Mouse (Mus musculus): ENCODE data around the gene Mmrn1.
"Not testable (repeated sequence)": the region's sequence is repeated elsewhere in the genome, so short reads cannot be mapped to it uniquely, and the experiment has no call there.

The Mmrn1 gene

DNA sequence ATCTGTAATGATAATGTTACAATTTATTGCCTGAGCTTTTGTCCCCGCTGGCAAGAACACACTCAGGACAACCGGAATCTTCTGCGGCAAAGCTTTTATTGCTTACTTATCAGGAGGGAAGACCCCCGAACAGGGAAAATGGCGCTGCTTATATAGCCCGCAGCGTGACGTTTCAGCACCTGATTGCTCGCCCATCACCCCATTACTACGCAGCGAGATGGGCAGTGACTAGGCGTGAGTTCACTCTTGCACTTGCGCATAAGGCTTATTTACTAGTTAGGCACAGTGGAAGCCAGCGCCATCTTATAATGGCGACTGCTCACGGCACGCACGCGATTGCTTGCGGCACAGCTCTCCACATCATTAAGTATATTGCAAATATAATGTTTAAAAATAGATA, at the start of gene Mmrn1:
Gene Mmrn1 (plus strand): TSS at position 301 of the 400 bp plus-strand sequence.
- not testable (repeated sequence) for DNase-seq (ENCODE audit: low read depth, low spot score)

DNA sequence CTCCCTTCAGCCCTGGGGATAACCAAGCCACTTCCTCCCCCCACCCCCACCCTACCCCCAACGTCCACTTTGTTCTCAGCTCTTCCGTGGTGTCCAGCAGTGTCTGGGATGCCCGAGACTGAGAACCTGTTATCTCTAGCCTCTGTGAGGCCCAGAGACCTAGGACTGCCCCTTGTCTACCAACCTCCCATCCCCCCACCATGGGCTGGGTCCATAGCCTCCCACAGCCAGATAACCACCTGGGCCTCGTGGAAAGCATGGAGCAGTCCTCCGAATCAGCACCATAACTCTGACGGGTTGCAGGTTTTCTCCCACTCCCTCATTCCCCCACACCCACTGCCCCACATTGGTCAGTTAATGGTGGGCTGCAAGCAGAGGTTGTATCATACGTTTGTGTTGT, 44.4 kb upstream of the Mmrn1 start:
- no peak for DNase-seq (ENCODE audit: low read depth, low spot score)

DNA sequence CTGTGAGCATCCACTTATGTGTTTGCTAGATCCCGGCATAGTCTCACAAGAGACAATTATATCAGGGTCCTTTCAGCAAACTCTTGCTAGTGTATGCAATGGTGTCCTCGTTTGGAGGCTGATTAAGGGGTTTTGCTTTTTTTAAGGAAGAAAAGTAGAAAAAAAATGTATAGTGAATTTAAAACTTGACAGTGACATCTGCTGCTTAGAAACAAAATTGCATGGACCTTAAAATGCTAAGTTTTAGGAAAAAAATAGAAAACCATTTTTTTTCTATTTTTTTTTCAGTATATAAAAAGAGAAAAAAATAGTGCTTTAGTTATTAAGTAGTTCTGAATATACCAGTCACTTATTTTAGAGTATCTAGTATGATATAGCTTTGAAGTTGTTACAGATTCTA, 43.2 kb upstream of the Mmrn1 start:
- DNase-seq (ENCODE audit: low read depth, low spot score): peak; percentile 12

DNA sequence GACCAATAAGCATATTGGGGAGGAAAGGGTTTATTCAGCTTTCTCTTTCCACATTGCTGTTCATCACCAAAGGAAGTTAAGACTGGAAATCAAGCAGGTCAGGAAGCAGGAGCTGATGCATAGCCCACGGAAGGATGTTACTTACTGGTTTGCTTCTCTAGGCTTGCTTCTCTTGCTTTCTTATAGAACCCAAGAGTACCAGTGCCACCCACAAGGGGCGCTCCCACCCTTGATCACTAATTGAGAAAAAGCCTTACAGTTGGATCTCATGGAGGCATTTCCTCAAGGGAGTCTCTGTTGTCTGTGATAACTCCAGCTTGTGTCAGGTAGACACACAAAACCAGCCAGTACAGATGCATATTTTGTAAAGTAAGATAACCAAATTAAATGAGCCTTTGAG, 17.5 kb upstream of the Mmrn1 start:
- no peak for DNase-seq (ENCODE audit: low read depth, low spot score)

DNA sequence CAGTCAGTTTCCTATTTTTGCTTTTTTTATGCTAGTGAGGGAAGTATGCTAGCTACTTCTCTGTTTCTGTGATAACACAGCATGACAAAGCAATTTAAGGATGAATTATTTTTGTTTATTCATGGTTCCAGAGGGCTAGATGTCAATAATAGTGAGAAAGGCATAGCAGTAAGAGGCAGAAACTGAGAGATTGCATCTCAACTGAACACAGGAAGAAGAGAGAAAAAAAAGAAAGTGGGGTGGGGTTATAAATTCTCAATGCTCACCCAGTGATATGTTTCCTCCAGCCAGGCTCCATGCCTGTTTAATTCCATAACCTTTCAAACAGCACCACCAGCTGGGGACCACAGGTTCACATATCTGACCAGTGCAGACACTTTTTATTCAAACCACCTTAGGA, 6.6 kb downstream of the Mmrn1 start:
- peak; percentile 55 for DNase-seq (ENCODE audit: low read depth, low spot score)

GRCm38 (mm10) chr6:60934835-60935234, 10.1 kb downstream of the Mmrn1 start:
- DNase-seq (ENCODE audit: low read depth, low spot score): peak; percentile 6

DNA sequence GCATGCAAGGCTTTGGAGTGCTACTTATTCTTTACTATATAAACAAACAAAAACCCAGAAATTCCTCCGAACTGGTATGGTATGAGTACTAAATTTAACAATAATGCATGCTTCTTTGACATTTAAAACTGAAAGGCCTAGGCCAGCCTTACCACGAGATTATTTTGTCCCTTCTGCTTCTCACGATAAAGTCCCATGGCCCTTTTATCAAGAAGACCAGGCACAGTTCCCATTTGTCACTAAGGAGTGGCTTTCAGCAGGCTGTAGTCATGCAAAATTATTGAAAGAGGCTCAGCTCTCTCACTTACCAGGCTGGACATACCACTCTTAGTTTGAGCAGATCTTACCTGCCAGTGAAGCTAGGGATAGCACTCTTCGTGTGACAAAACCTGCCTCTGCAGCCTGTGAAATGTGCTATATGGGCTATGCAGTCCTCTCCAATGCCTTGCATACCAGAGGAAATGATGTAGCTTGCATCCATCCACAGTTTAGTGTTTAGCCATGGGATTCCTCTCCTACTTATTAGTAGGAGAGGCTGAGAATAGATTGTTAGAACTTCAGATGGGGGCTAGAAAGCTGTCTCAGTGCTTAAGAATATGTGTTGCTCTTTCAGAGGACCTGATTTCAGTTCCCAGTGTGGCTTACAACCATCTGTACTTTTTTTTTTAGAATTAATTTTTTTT, 10.8 kb downstream of the Mmrn1 start:
- no peak for DNase-seq (ENCODE audit: low read depth, low spot score)

- DNase-seq (ENCODE audit: low read depth, low spot score): no peak
Measured at GRCm38 (mm10) chr6:60944178-60944577, 19.4 kb downstream of the Mmrn1 start.

DNA sequence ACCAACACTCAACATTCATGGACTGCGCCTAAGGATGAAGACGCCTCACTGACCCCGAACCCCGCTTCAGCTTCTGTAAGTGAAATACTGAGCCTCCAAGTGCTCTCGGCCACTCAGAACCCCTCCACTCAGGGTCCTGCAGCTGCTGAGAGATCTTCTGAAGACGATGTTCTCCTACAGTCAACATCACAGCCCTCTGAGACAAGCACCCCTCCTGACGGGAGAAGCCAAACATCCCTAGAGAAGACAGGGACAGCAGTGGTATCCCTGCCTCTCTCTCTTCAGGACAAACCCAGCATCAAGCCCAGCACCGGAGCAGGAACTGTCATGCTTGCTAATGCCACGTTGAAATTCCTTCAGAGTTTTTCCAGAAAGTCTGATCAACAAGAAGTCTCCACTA, 19.8 kb downstream of the Mmrn1 start:
- no peak for DNase-seq (ENCODE audit: low read depth, low spot score)

- peak; percentile 63 for DNase-seq (ENCODE audit: low read depth, low spot score)
Measured at GRCm38 (mm10) chr6:60950415-60950814, 25.6 kb downstream of the Mmrn1 start.

DNA sequence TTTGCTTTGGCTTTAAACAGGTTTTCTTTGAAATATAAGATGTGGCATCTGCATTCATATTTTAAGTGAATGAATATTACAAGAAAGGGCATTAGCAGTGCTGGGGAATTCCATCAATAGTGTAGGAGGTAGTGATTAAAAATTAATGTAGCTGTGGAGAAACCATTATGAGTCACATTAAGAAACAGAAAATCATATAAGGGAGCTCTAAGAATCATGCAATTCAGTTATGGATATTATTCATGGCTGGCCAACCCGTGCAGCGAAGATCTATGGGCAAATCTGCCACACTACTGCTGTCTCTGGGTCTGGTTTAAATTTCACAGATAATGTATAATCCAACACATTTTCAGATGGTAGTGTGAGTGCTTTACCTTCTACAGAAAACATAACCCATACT, 36.5 kb downstream of the Mmrn1 start:
- no peak for DNase-seq (ENCODE audit: low read depth, low spot score)

DNA sequence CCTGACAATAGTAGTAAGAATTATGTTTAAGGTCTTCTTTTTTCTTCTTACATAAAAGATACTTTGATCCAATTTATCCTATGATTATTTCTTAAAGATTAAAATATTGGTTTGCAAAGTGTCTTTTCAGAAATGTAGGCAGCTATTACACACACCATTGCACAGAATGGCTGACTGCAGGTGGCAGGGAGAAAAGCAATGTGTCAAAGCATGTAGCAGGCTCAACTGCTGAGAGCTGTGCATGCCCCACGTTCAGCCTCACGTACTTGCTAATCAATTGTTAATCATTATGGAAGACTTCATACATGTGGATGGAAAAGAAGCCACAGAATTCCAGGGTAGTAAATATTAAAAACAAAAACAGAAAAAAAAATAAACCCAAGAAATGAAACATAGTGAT, 37.1 kb downstream of the Mmrn1 start:
- DNase-seq (ENCODE audit: low read depth, low spot score): no peak

GRCm38 (mm10) chr6:60962668-60963067, 37.9 kb downstream of the Mmrn1 start:
- no peak for DNase-seq (ENCODE audit: low read depth, low spot score)

- peak; percentile 2 for DNase-seq (ENCODE audit: low read depth, low spot score)
Measured at GRCm38 (mm10) chr6:60963726-60964125, 39.0 kb downstream of the Mmrn1 start.

- DNase-seq (ENCODE audit: low read depth, low spot score): no peak
Measured at GRCm38 (mm10) chr6:60966931-60967330, 42.2 kb downstream of the Mmrn1 start.

DNA sequence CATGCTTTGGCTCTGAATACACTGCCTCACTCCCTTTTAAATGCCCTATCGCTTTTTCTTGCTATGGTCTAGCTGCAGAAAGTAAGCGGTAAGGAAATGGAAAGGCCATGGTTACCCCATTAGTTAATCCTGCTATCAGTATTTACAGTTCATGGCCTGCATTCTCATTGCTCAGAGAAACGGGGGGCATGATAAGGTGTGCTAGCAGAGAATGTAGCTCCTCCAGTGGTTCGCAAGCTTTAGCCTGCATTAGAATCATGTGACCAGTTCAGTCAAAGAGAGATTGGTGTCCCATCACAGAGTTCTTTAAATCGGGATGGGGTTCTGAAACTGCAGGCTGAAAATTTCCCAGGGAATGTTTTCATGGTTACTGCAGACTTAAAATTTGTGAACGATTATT, 44.6 kb downstream of the Mmrn1 start:
- no peak for DNase-seq (ENCODE audit: low read depth, low spot score)

GRCm38 (mm10) chr6:60970811-60971210, 46.0 kb downstream of the Mmrn1 start:
- DNase-seq (ENCODE audit: low read depth, low spot score): no peak

DNA sequence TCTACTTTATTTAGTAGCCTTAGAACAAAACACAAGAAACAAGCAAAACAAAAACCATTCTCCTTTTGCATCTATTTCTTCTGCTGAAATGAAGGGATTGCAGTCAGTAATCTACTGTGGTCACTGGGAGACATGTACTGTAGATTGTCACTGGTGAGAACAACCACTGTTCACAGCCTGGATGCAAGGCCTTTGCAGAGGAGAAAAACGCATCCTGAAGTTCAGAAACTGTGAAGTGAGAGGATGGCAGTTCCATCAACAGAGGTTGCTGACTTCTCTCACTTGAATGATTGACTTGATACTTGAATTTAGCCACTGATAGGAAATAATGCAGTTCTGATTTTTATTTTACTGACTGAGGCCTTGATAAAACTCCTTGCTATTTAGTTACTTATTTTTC, 53.8 kb downstream of the Mmrn1 start:
- no peak for DNase-seq (ENCODE audit: low read depth, low spot score)

GRCm38 (mm10) chr6:60979039-60979438, 54.3 kb downstream of the Mmrn1 start:
- no peak for DNase-seq (ENCODE audit: low read depth, low spot score)

DNA sequence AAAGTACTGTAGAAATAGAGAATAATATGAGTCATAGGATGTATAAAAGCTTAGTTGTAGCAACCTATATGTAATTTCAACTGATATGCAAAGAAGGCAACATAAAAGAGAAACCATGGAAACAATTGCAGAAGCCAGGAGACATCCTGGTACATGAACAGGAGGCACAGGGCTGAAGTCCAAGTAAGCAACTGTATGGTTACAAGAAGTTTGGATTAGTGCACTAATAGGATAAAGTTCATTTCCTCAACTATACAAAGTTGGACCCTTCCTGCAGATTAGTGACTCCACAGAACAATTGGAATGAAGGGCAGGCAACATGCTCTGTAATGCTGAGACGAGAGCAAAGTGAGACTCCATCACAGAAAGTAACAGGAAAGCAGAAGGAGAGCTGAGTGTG, 59.6 kb downstream of the Mmrn1 start:
- DNase-seq (ENCODE audit: low read depth, low spot score): no peak

- DNase-seq (ENCODE audit: low read depth, low spot score): peak; percentile 52
Measured at GRCm38 (mm10) chr6:60985919-60986318, 61.1 kb downstream of the Mmrn1 start.

DNA sequence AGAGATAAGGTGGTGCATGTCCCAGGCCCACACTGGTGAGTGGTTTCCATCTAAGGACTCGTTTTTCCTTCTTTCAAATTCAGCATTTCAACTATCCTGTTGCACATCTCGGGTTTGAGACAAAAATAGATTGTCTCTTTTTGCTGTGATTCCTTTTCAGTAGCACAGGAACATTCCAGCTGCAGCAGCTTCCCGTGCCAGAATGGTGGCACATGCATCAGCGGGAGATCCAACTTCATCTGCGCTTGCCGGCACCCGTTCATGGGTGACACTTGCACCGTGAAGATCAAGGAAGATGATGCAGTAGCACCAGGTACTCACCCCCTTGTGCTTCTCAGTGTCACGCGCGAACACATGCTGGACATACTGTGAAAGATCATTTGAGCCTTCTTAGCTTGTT, 62.1 kb downstream of the Mmrn1 start:
- peak; percentile 35 for DNase-seq (ENCODE audit: low read depth, low spot score)

- no peak for DNase-seq (ENCODE audit: low read depth, low spot score)
Measured at GRCm38 (mm10) chr6:60987804-60988203, 63.0 kb downstream of the Mmrn1 start.

- no peak for DNase-seq (ENCODE audit: low read depth, low spot score)
Measured at GRCm38 (mm10) chr6:60992366-60992765, 67.6 kb downstream of the Mmrn1 start.

Data from brain, adult 2 months (tissue).